Mouse (Mus musculus) gastrocnemius, adult 18-20 months (tissue): ENCODE results near the gene Ankrd44. TPM values are rescaled to one million over a fixed set of nuclear protein-coding genes. Genes with fewer than 3 reads are reported as not detected.

ENCODE experiments used
- DNase-seq: peaks from one replicate; pipeline ENCODE4 v3.0.0; 2021; ENCODE audit warnings: low spot score
- total RNA-seq, 2 experiments: library from RNA; stranded (reverse); gene quantifications; 2 replicates each; pipeline ENCODE4 v1.2.3; 2021

The Ankrd44 gene
- total RNA-seq, 2 experiments from 2014 or later = 5.0 to 6.5 TPM

GRCm38 (mm10) chr1:54923366-54924308 is 2.5 kb downstream of the Ankrd44 start:
- DNase-seq = no peak

GRCm38 (mm10) chr1:54922707-54923106 is 3.5 kb downstream of the Ankrd44 start:
- no peak for DNase-seq

- no peak for DNase-seq
Observed at GRCm38 (mm10) chr1:54922025-54922574, 4.1 kb downstream of the Ankrd44 start.

- DNase-seq = no peak
Observed at GRCm38 (mm10) chr1:54920132-54920531, 6.1 kb downstream of the Ankrd44 start.

- no peak for DNase-seq
Observed at GRCm38 (mm10) chr1:54916456-54916855, 9.7 kb downstream of the Ankrd44 start.

- no peak for DNase-seq
Observed at GRCm38 (mm10) chr1:54914387-54914786, 11.8 kb downstream of the Ankrd44 start.

GRCm38 (mm10) chr1:54913379-54913873 is 12.8 kb downstream of the Ankrd44 start:
- no peak for DNase-seq

- no peak for DNase-seq
Observed at GRCm38 (mm10) chr1:54913063-54913335, 13.2 kb downstream of the Ankrd44 start.

GRCm38 (mm10) chr1:54912290-54913062 is 13.7 kb downstream of the Ankrd44 start:
- DNase-seq = peak; percentile 64

- DNase-seq = no peak
Observed at GRCm38 (mm10) chr1:54911256-54911610, 15.0 kb downstream of the Ankrd44 start.

GRCm38 (mm10) chr1:54910489-54911255 is 15.5 kb downstream of the Ankrd44 start:
- no peak for DNase-seq

- DNase-seq = no peak
Observed at GRCm38 (mm10) chr1:54908786-54909185, 17.4 kb downstream of the Ankrd44 start.

GRCm38 (mm10) chr1:54907066-54907639 is 19.0 kb downstream of the Ankrd44 start:
- no peak for DNase-seq

- DNase-seq = no peak
Observed at GRCm38 (mm10) chr1:54906322-54906721, 19.9 kb downstream of the Ankrd44 start.

GRCm38 (mm10) chr1:54905632-54906031 is 20.6 kb downstream of the Ankrd44 start:
- no peak for DNase-seq

- DNase-seq = no peak
Observed at GRCm38 (mm10) chr1:54904165-54904564, 22.0 kb downstream of the Ankrd44 start.

- DNase-seq = no peak
Observed at GRCm38 (mm10) chr1:54902689-54903246, 23.4 kb downstream of the Ankrd44 start.

GRCm38 (mm10) chr1:54901084-54901483 is 25.1 kb downstream of the Ankrd44 start:
- DNase-seq = peak; percentile 68

GRCm38 (mm10) chr1:54899247-54899646 is 26.9 kb downstream of the Ankrd44 start:
- DNase-seq = no peak

- no peak for DNase-seq
Observed at GRCm38 (mm10) chr1:54898656-54899084, 27.5 kb downstream of the Ankrd44 start.

- DNase-seq = no peak
Observed at GRCm38 (mm10) chr1:54897726-54898125, 28.5 kb downstream of the Ankrd44 start.
